Mouse (Mus musculus): ENCODE data around the gene Crp.

GRCm38 (mm10) chr1:172649396-172649795, 48.5 kb upstream of the Crp start:
- TF ChIP-seq CTCF (IDR thresholded peaks at IDR 0.05; ENCODE audit: low read depth), result no peak
- TF ChIP-seq EP300 (IDR thresholded peaks at IDR 0.05; ENCODE audit: low read depth), result no peak

Measured in heart, postnatal 0 days (tissue).